Mouse (Mus musculus) thymus, adult 2 months (tissue): ENCODE results near the gene Chrdl2. TPM values are rescaled to one million over a fixed set of nuclear protein-coding genes. Genes with fewer than 3 reads are reported as not detected.
A peak's percentile ranks its signal among the peaks of the same experiment; 100 is the strongest.

Source experiments
- DNase-seq: peaks from one replicate; pipeline ENCODE4 v3.0.0; 2021
- H3K27ac ChIP-seq: fragments of 200-500 bp; 2 replicates; pipeline ENCODE4 v1.5.1; 2012; ENCODE audit warnings: low read length, control low read depth; ENCODE audit not compliant: control insufficient read depth, insufficient read depth
- H3K27me3 ChIP-seq: fragments of 200-500 bp; 2 replicates; pipeline ENCODE4 v1.6.1; 2012; ENCODE audit warnings: mild to moderate bottlenecking, low read length, moderate library complexity, mixed read lengths; ENCODE audit not compliant: control insufficient read depth, insufficient read depth
- H3K36me3 ChIP-seq: fragments of 200-500 bp; 2 replicates; pipeline ENCODE4 v1.6.1; 2012; ENCODE audit warnings: mild to moderate bottlenecking, low read length, moderate library complexity; ENCODE audit not compliant: control insufficient read depth, insufficient read depth
- H3K4me1 ChIP-seq: fragments of 200-500 bp; replicated peaks from 2 replicates; pipeline ENCODE4 v1.6.1; 2012; ENCODE audit warnings: low read length; ENCODE audit not compliant: control insufficient read depth, insufficient read depth
- H3K4me3 ChIP-seq: fragments of 200-500 bp; 2 replicates; pipeline ENCODE4 v1.5.1; 2012; ENCODE audit warnings: mild to moderate bottlenecking, low read length, control low read depth, moderate library complexity; ENCODE audit not compliant: control insufficient read depth, insufficient read depth
- CTCF ChIP-seq: fragments of 200-500 bp; IDR thresholded peaks from 2 replicates; pipeline ENCODE4 v1.5.1; 2012; ENCODE audit warnings: mild to moderate bottlenecking, control low read depth, low read length, moderate library complexity, borderline replicate concordance; ENCODE audit not compliant: control insufficient read depth, poor library complexity, insufficient read depth; ENCODE audit errors: extremely low read depth
- POLR2A ChIP-seq: fragments of 200-500 bp; IDR thresholded peaks from 2 replicates; pipeline ENCODE4 v1.6.1; 2012; ENCODE audit warnings: mild to moderate bottlenecking, low read length, control low read depth, moderate library complexity; ENCODE audit not compliant: control insufficient read depth, poor library complexity, insufficient read depth; ENCODE audit errors: extremely low read depth
- WGBS: fragments of 180-500 bp; shearing (Covaris S2); methylation state at CpG from one replicate; pipeline ENCODE4 v1.1.7; 2018; 5-methylcytosine and 5-hydroxymethylcytosine counted together
- polyA plus RNA-seq: library from polyadenylated mRNA; depleted of rRNA; stranded (reverse); fragments of >200 nt; gene quantifications from 2 replicates; pipeline ENCODE4 v1.2.3, GENCODE M21; 2012

Gene Chrdl2
- polyA plus RNA-seq, 1 experiment = 0.05 TPM

DNA sequence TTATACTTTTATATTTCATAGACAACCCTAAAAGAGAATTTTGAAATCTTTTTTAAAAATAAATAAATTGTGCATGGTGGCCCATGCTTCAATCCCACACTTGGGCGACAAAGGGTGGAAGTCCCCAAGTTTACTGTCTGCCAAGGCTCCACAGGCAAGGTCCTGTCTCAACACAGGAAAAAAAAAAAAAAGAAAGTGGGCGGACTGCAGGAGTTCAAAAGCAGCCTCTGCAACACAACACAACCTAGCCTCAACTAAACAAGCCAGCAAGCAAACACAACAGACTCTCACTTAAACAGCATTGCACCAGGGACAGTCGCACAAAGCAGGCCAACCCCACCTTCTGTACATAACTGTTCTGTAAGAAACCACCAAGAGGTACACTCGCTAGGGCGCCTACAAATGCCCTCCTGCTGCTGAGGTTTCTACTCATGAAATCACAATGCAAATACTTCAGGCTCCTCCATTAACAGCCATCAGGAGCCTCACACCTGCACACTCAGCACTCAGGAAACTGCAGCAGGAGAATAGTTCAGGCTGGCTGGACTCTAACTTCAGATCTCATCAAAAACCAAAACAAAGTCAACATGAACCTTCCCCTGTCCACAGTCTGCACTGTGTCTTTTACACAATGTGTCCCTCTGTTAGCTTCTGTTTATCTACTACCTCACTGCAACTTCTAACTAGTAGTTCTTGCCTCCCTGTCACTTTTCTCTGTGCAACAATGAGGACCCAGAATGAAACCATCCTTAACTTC lies 30.0 kb upstream of the Chrdl2 start:
- Histone ChIP-seq H3K36me3 (no peaks in the 10 kb centered on the region), H3K27ac (peak overlapping the region; percentile 40), H3K4me3 (no peak overlapping the region), H3K27me3 (no peaks in the 10 kb centered on the region), H3K4me1 (peaks cover 5% of the 10 kb centered on the region)
- TF ChIP-seq CTCF (no peak), POLR2A (no peak)
- DNase-seq = no peak
- WGBS = 56% methylated on average over 5 of the region's 5 CpGs

DNA sequence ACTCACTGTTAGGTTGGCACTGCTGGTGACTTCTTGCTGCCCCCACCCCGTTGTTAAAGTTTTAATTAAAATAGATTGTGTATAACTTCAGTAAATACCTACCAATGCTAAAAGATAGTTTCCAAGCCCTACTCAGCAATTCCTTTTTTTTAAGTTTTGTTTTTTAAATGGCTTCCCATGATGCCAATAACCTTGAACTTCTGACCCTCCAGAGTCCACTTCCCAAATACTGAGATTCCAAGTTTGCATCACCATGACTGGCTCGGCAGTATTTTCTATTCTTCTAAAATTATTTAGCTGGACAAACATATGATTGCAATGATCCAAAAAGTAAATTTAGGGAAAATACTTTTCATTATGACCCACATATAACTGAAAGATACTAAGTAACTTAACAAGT lies 27.9 kb upstream of the Chrdl2 start:
- Histone ChIP-seq H3K27me3 (no peaks in the 10 kb centered on the region), H3K36me3 (no peaks in the 10 kb centered on the region), H3K4me3 (no peak overlapping the region), H3K27ac (no peak overlapping the region), H3K4me1 (peaks cover 5% of the 10 kb centered on the region)
- no peak for DNase-seq
- WGBS = 78% methylated on average over 2 of the region's 2 CpGs
- TF ChIP-seq POLR2A (no peak), CTCF (no peak)

DNA sequence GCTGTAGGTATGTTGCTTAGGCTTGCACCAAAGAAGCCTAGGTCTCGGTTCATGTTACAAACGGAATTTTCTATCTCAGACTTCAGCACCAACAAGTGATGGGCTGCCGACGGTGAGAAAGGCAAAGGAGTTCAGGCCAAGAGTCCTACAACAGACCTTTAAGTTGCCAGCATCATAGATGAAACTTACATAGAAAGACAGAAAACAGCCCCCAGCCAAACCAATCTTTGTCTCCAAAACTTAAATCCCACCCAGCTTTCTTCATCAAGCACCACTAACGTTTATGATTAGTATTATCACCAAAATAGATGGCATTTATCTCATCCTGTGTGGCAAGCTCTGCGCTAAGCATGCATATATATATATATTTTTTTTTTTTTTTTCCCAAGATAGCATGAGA lies 26.9 kb upstream of the Chrdl2 start:
- no peak for DNase-seq
- Histone ChIP-seq H3K27me3 (no peaks in the 10 kb centered on the region), H3K4me1 (peaks cover 5% of the 10 kb centered on the region), H3K27ac (no peak overlapping the region), H3K36me3 (no peaks in the 10 kb centered on the region), H3K4me3 (peak overlapping the region; percentile 95)
- TF ChIP-seq CTCF (no peak), POLR2A (no peak)
- WGBS = 21% methylated on average over 6 of the region's 6 CpGs

DNA sequence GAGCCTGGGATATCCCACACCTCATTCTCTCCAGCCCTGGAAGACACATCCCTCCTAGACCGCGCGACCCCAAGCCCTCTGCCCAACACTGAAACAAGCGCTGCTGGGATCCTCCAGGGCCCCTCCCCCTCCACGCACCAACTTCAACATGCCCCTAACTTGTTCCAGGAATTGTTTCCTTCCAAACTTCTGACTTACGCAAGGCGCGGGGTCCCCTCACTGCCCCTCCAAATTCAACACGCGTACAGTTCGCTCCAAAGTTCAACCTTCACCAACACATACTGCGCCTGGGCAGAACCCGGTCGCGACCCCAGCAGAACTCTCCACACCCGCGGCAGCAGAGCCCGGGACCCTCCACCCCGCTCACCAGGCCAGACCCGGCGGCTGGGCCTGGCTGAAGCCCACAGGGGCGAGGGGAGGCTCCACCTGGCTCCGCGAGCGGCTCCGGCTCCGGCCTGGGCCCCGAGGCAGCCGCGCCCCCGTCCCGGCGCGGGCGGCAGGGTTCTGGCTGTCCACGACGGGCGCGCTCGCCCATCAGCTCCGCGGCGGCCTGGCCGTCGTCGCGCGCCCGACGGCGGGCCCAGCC lies 26.3 kb upstream of the Chrdl2 start:
- DNase-seq = peak; percentile 52
- H3K27ac ChIP-seq = no peak overlapping the region; the same call in 1 of the 2 replicates
- H3K36me3 ChIP-seq = no peaks in the 10 kb centered on the region
- H3K4me3 ChIP-seq = peak overlapping the region; percentile 95
- 2% methylated on average over 51 of the region's 51 CpGs for WGBS
- H3K27me3 ChIP-seq = no peaks in the 10 kb centered on the region
- H3K4me1 ChIP-seq = peaks cover 10% of the 10 kb centered on the region
- TF ChIP-seq POLR2A = no peak
- no peak; the same call in 1 of the 2 replicates for TF ChIP-seq CTCF

DNA sequence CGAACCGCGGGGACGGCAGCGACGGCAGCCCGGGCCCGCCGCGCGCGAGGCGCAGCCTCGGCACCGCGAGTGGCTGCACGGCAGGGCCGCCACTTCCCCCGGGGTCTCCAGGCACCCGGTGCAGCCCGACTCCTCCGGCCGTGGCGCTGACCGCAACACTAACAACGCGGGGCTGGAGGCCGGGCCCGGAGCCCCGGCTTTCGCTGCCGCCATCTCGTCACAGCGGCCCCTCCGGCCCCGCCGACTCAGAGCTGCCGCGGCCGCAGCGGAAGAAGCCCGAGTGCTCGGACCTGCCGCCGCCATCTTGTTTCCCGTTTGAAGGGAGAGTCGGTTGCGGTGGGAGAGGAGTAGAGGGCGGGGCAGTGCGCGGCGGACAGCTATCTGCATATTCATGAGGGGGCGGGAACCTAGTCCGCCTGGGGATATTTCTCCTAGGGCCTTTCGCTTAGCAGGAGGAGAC lies 25.8 kb upstream of the Chrdl2 start, which contains the start of gene Rnf169:
Rnf169 (minus strand) TSS at position 317 of the 460 bp plus-strand sequence.
- Histone ChIP-seq H3K27ac (no peak within 1 kb of the TSS; the same call in 1 of the 2 replicates), H3K36me3 (no peaks in the 10 kb centered on the region), H3K4me1 (peaks cover 11% of the 10 kb centered on the region), H3K4me3 (peak within 1 kb of the TSS; percentile 95), H3K27me3 (no peaks in the 10 kb centered on the region)
- WGBS = 3% methylated on average over 55 of the region's 55 CpGs
- TF ChIP-seq POLR2A (peak; percentile 93), CTCF (peak; percentile 18; the same call in 1 of the 2 replicates)
- DNase-seq = peak; percentile 90

DNA sequence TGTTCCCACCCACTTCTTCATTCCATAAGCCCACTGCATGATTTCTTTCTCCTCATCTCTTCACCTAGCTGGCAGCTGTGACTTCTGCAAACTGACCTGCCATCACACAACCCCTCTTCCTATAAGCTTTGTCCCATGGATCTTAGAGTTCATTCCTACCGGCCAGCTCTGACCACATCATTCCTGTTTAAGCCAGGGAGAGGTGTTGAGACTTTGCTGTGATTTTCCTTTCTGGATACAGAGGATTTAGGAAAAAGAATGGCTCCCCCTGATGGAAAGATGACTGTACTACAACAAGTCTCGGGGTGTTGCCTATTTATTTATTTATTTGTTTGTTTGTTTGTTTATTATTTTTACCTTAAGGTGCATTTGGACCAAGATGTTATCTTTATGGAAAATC lies 24.7 kb upstream of the Chrdl2 start:
- no peaks in the 10 kb centered on the region for H3K36me3 ChIP-seq
- WGBS = 74% methylated on average over 2 of the region's 2 CpGs
- peak; percentile 22 for DNase-seq

More for the DNA sequence above, 24.7 kb upstream of the Chrdl2 start:
- peaks cover 6% of the 10 kb centered on the region for H3K4me1 ChIP-seq
- no peaks in the 10 kb centered on the region for H3K27me3 ChIP-seq
- no peak overlapping the region for H3K4me3 ChIP-seq
- TF ChIP-seq CTCF = no peak
- no peak for TF ChIP-seq POLR2A
- no peak overlapping the region for H3K27ac ChIP-seq
